Mouse (Mus musculus) spleen, adult 2 months (tissue): ENCODE measurements around the gene Dtnb. TPM values are rescaled to one million over a fixed set of nuclear protein-coding genes. Genes with fewer than 3 reads are reported as not detected.

Experiments used
- DNase-seq, 2 experiments: peaks; one replicate each; pipeline versions ENCODE4 v3.0.0 to v3.0.0-alpha.2; 2012 to 2021; ENCODE audit warnings: low spot score in 2 of 2, low read depth in 1 of 2
- H3K27ac ChIP-seq: fragments of 200-500 bp; 2 replicates; pipeline ENCODE4 v1.5.1; 2012; ENCODE audit warnings: low read length, inconsistent platforms; ENCODE audit not compliant: insufficient read depth
- H3K27me3 ChIP-seq: fragments of 200-500 bp; 2 replicates; pipeline ENCODE4 v1.6.1; 2012; ENCODE audit warnings: mild to moderate bottlenecking, moderate library complexity, low read length, inconsistent platforms; ENCODE audit not compliant: control insufficient read depth, insufficient read depth
- H3K36me3 ChIP-seq: fragments of 200-500 bp; 2 replicates; pipeline ENCODE4 v1.6.1; 2012; ENCODE audit warnings: mild to moderate bottlenecking, low read length, inconsistent platforms; ENCODE audit not compliant: control insufficient read depth, insufficient read depth
- H3K4me1 ChIP-seq: fragments of 200-500 bp; 2 replicates; pipeline ENCODE4 v1.6.1; 2011; ENCODE audit warnings: inconsistent platforms; ENCODE audit not compliant: control insufficient read depth, insufficient read depth, insufficient read length
- H3K4me3 ChIP-seq: fragments of 200-500 bp; 2 replicates; pipeline ENCODE4 v1.5.1; 2011; ENCODE audit warnings: mild to moderate bottlenecking, inconsistent platforms; ENCODE audit not compliant: insufficient read depth, insufficient read length; ENCODE audit errors: extremely low read depth
- CTCF ChIP-seq: fragments of 200-500 bp; IDR thresholded peaks from 2 replicates; pipeline ENCODE4 v1.5.1; 2011; ENCODE audit warnings: mild to moderate bottlenecking, inconsistent platforms; ENCODE audit not compliant: insufficient read depth, insufficient read length, insufficient replicate concordance; ENCODE audit errors: extremely low read depth
- POLR2A ChIP-seq: fragments of 200-500 bp; IDR thresholded peaks from 2 replicates; pipeline ENCODE4 v1.6.1; 2011; ENCODE audit warnings: low read depth, low read length, inconsistent platforms
- WGBS: fragments of 180-500 bp; shearing (Covaris S2); methylation state at CpG from one replicate; pipeline ENCODE4 v1.1.7; 2018; 5-methylcytosine and 5-hydroxymethylcytosine counted together
- polyA plus RNA-seq: library from polyadenylated mRNA; depleted of rRNA; stranded (reverse); fragments of >200 nt; gene quantifications from 2 replicates; pipeline ENCODE4 v1.2.3, GENCODE M21; 2012

Gene Dtnb
- polyA plus RNA-seq, 1 experiment: 31.0 TPM

- Histone ChIP-seq H3K27ac (no peak overlapping the region), H3K4me1 (peaks cover 15% of the 10 kb centered on the region), H3K27me3 (no peaks in the 10 kb centered on the region), H3K36me3 (no peaks in the 10 kb centered on the region), H3K4me3 (no peak overlapping the region)
- no peak for DNase-seq
- 77% methylated on average over 4 of the region's 4 CpGs for WGBS
- no peak for TF ChIP-seq POLR2A
- no peak for TF ChIP-seq CTCF
Measured at GRCm38 (mm10) chr12:3810455-3810854, 238.3 kb downstream of the Dtnb start.

- no peaks in the 10 kb centered on the region for H3K36me3 ChIP-seq
- H3K27me3 ChIP-seq: no peaks in the 10 kb centered on the region
- DNase-seq: no peak
- TF ChIP-seq POLR2A: no peak
- TF ChIP-seq CTCF: no peak
- H3K27ac ChIP-seq: no peak overlapping the region
- no peak overlapping the region for H3K4me3 ChIP-seq
- 74% methylated on average over 5 of the region's 5 CpGs for WGBS
- peaks cover 9% of the 10 kb centered on the region for H3K4me1 ChIP-seq
Measured at GRCm38 (mm10) chr12:3811596-3811995, 239.4 kb downstream of the Dtnb start.

GRCm38 (mm10) chr12:3812251-3812650, 240.1 kb downstream of the Dtnb start:
- Histone ChIP-seq H3K27ac (no peak overlapping the region), H3K27me3 (no peaks in the 10 kb centered on the region), H3K36me3 (no peaks in the 10 kb centered on the region), H3K4me1 (peaks cover 9% of the 10 kb centered on the region), H3K4me3 (no peak overlapping the region)
- WGBS: 69% methylated on average over 6 of the region's 6 CpGs
- TF ChIP-seq CTCF: no peak
- DNase-seq: no peak

GRCm38 (mm10) chr12:3813138-3813537, 241.0 kb downstream of the Dtnb start:
- no peaks in the 10 kb centered on the region for H3K27me3 ChIP-seq
- no peak for DNase-seq
- no peak overlapping the region for H3K27ac ChIP-seq
- H3K4me3 ChIP-seq: no peak overlapping the region
- no peaks in the 10 kb centered on the region for H3K36me3 ChIP-seq
- peaks cover 7% of the 10 kb centered on the region for H3K4me1 ChIP-seq
- TF ChIP-seq CTCF (no peak), POLR2A (no peak)
- WGBS: 88% methylated on average over 8 of the region's 8 CpGs

- H3K36me3 ChIP-seq: no peaks in the 10 kb centered on the region
- H3K27ac ChIP-seq: no peak overlapping the region
- DNase-seq: no peak
- 58% methylated on average over 6 of the region's 6 CpGs for WGBS
- peaks cover 4% of the 10 kb centered on the region; the same call in 1 of the 2 replicates for H3K4me1 ChIP-seq
- H3K4me3 ChIP-seq: no peak overlapping the region
- no peaks in the 10 kb centered on the region for H3K27me3 ChIP-seq
- TF ChIP-seq POLR2A (no peak), CTCF (no peak)
Measured at GRCm38 (mm10) chr12:3815386-3815785, 243.2 kb downstream of the Dtnb start.

- no peaks in the 10 kb centered on the region; the same call in 1 of the 2 replicates for H3K4me1 ChIP-seq
Measured at GRCm38 (mm10) chr12:3817033-3817432, 244.9 kb downstream of the Dtnb start.

GRCm38 (mm10) chr12:3817566-3817965, 245.4 kb downstream of the Dtnb start:
- DNase-seq: no peak
- H3K4me3 ChIP-seq: no peak overlapping the region
- no peaks in the 10 kb centered on the region; the same call in 1 of the 2 replicates for H3K4me1 ChIP-seq
- 80% methylated on average over 5 of the region's 5 CpGs for WGBS
- no peak for TF ChIP-seq POLR2A
- TF ChIP-seq CTCF: no peak
- no peaks in the 10 kb centered on the region for H3K27me3 ChIP-seq
- H3K27ac ChIP-seq: no peak overlapping the region
- H3K36me3 ChIP-seq: no peaks in the 10 kb centered on the region

More at GRCm38 (mm10) chr12:3817033-3817432, 244.9 kb downstream of the Dtnb start:
- H3K4me3 ChIP-seq: no peak overlapping the region
- TF ChIP-seq CTCF (no peak), POLR2A (no peak)
- no peak for DNase-seq
- no peaks in the 10 kb centered on the region for H3K27me3 ChIP-seq
- no peaks in the 10 kb centered on the region for H3K36me3 ChIP-seq
- WGBS: 83% methylated on average over 7 of the region's 7 CpGs
- no peak overlapping the region for H3K27ac ChIP-seq
